Mouse (Mus musculus): Measurements from ENCODE around the gene Szrd1. TPM values are rescaled to one million over a fixed set of nuclear protein-coding genes. Genes with fewer than 3 reads are reported as not detected.

The Szrd1 gene
- 29.2 and 29.9 TPM in 2 replicates for polyA plus RNA-seq (2012; rRNA removed)

- Histone ChIP-seq H3K27me3 (ENCODE audit: control insufficient read depth, insufficient read depth, low read length) (no peaks in the 10 kb centered on the region), H3K4me1 (ENCODE audit: control insufficient read depth, insufficient read depth, low read length) (peaks cover 17% of the 10 kb centered on the region), H3K4me3 (replicated peaks; ENCODE audit: insufficient read depth, low read depth, low read length) (peak within 1 kb of the TSS; percentile 85), H3K27ac (ENCODE audit: insufficient read depth, low read length) (peak within 1 kb of the TSS; percentile 94)
- DNase-seq: peak; percentile 99
- WGBS: under 1% methylated on average over 63 of the region's 63 CpGs
- peak; percentile 81; the same call in 1 of the 2 replicates for TF ChIP-seq POLR2A (IDR thresholded peaks at IDR 0.05; ENCODE audit: borderline replicate concordance, insufficient read depth, low read length)
- no peak for TF ChIP-seq CTCF (IDR thresholded peaks at IDR 0.05; ENCODE audit: borderline replicate concordance, insufficient read depth, low read depth, low read length)
Observed at GRCm38 (mm10) chr4:141139116-141139970, at the start of gene Szrd1. TSS of gene Szrd1 (minus strand) at chr4:141139775.

- TF ChIP-seq CTCF (IDR thresholded peaks at IDR 0.05; ENCODE audit: borderline replicate concordance, insufficient read depth, low read depth, low read length) (no peak), POLR2A (IDR thresholded peaks at IDR 0.05; ENCODE audit: borderline replicate concordance, insufficient read depth, low read length) (no peak)
- no peak for DNase-seq
- no peak overlapping the region for H3K27ac ChIP-seq (ENCODE audit: insufficient read depth, low read length)
- no peaks in the 10 kb centered on the region for H3K27me3 ChIP-seq (ENCODE audit: control insufficient read depth, insufficient read depth, low read length)
- WGBS: 79% methylated on average over 9 of the region's 9 CpGs
- no peak overlapping the region for H3K4me3 ChIP-seq (replicated peaks; ENCODE audit: insufficient read depth, low read depth, low read length)
- H3K4me1 ChIP-seq (ENCODE audit: control insufficient read depth, insufficient read depth, low read length): peaks cover 4% of the 10 kb centered on the region; the same call in 1 of the 2 replicates
Observed at GRCm38 (mm10) chr4:141186923-141187836, 47.6 kb upstream of the Szrd1 start.

- H3K27me3 ChIP-seq (ENCODE audit: control insufficient read depth, insufficient read depth, low read length): no peaks in the 10 kb centered on the region
- H3K27ac ChIP-seq (ENCODE audit: insufficient read depth, low read length): no peak overlapping the region
- no peak for TF ChIP-seq CTCF (IDR thresholded peaks at IDR 0.05; ENCODE audit: borderline replicate concordance, insufficient read depth, low read depth, low read length)
- TF ChIP-seq POLR2A (IDR thresholded peaks at IDR 0.05; ENCODE audit: borderline replicate concordance, insufficient read depth, low read length): no peak
- H3K4me3 ChIP-seq (replicated peaks; ENCODE audit: insufficient read depth, low read depth, low read length): no peak overlapping the region
- 93% methylated on average over 4 of the region's 4 CpGs for WGBS
- H3K4me1 ChIP-seq (ENCODE audit: control insufficient read depth, insufficient read depth, low read length): peaks cover 4% of the 10 kb centered on the region; the same call in 1 of the 2 replicates
- DNase-seq: no peak
Observed at GRCm38 (mm10) chr4:141184426-141184825, 44.9 kb upstream of the Szrd1 start.

GRCm38 (mm10) chr4:141183932-141184331 lies 44.4 kb upstream of the Szrd1 start:
- no peaks in the 10 kb centered on the region for H3K27me3 ChIP-seq (ENCODE audit: control insufficient read depth, insufficient read depth, low read length)
- peaks cover 4% of the 10 kb centered on the region; the same call in 1 of the 2 replicates for H3K4me1 ChIP-seq (ENCODE audit: control insufficient read depth, insufficient read depth, low read length)
- no peak overlapping the region for H3K4me3 ChIP-seq (replicated peaks; ENCODE audit: insufficient read depth, low read depth, low read length)
- TF ChIP-seq POLR2A (IDR thresholded peaks at IDR 0.05; ENCODE audit: borderline replicate concordance, insufficient read depth, low read length) (no peak), CTCF (IDR thresholded peaks at IDR 0.05; ENCODE audit: borderline replicate concordance, insufficient read depth, low read depth, low read length) (no peak)
- H3K27ac ChIP-seq (ENCODE audit: insufficient read depth, low read length): no peak overlapping the region
- WGBS: 94% methylated on average over 2 of the region's 2 CpGs
- no peak for DNase-seq

- no peak for DNase-seq
- 98% methylated on average over 6 of the region's 6 CpGs for WGBS
- TF ChIP-seq CTCF (IDR thresholded peaks at IDR 0.05; ENCODE audit: borderline replicate concordance, insufficient read depth, low read depth, low read length) (no peak), POLR2A (IDR thresholded peaks at IDR 0.05; ENCODE audit: borderline replicate concordance, insufficient read depth, low read length) (no peak)
- Histone ChIP-seq H3K4me1 (ENCODE audit: control insufficient read depth, insufficient read depth, low read length) (peaks cover 4% of the 10 kb centered on the region; the same call in 1 of the 2 replicates), H3K4me3 (replicated peaks; ENCODE audit: insufficient read depth, low read depth, low read length) (no peak overlapping the region), H3K27ac (ENCODE audit: insufficient read depth, low read length) (no peak overlapping the region), H3K27me3 (ENCODE audit: control insufficient read depth, insufficient read depth, low read length) (no peaks in the 10 kb centered on the region)
Observed at GRCm38 (mm10) chr4:141181981-141182380, 42.4 kb upstream of the Szrd1 start.

- H3K4me3 ChIP-seq (replicated peaks; ENCODE audit: insufficient read depth, low read depth, low read length): no peak overlapping the region
- WGBS: 66% methylated on average over 8 of the region's 8 CpGs
- H3K4me1 ChIP-seq (ENCODE audit: control insufficient read depth, insufficient read depth, low read length): 0 out of 2 replicates have a peak, but pooled peaks cover under 1% of the 10 kb centered on the region
- TF ChIP-seq CTCF (IDR thresholded peaks at IDR 0.05; ENCODE audit: borderline replicate concordance, insufficient read depth, low read depth, low read length) (no peak), POLR2A (IDR thresholded peaks at IDR 0.05; ENCODE audit: borderline replicate concordance, insufficient read depth, low read length) (no peak)
- no peak overlapping the region for H3K27ac ChIP-seq (ENCODE audit: insufficient read depth, low read length)
- no peaks in the 10 kb centered on the region for H3K27me3 ChIP-seq (ENCODE audit: control insufficient read depth, insufficient read depth, low read length)
- DNase-seq: no peak
Observed at GRCm38 (mm10) chr4:141180831-141181230, 41.3 kb upstream of the Szrd1 start.

- no peaks in the 10 kb centered on the region for H3K27me3 ChIP-seq (ENCODE audit: control insufficient read depth, insufficient read depth, low read length)
- H3K4me3 ChIP-seq (replicated peaks; ENCODE audit: insufficient read depth, low read depth, low read length): no peak overlapping the region
- WGBS: 39% methylated on average over 4 of the region's 4 CpGs
- H3K4me1 ChIP-seq (ENCODE audit: control insufficient read depth, insufficient read depth, low read length): no peaks in the 10 kb centered on the region
- no peak for DNase-seq
- TF ChIP-seq POLR2A (IDR thresholded peaks at IDR 0.05; ENCODE audit: borderline replicate concordance, insufficient read depth, low read length) (no peak), CTCF (IDR thresholded peaks at IDR 0.05; ENCODE audit: borderline replicate concordance, insufficient read depth, low read depth, low read length) (no peak)
- H3K27ac ChIP-seq (ENCODE audit: insufficient read depth, low read length): no peak overlapping the region
Observed at GRCm38 (mm10) chr4:141178500-141178899, 38.9 kb upstream of the Szrd1 start.

All from cerebellum, adult 2 months (tissue).